Mouse (Mus musculus) urinary bladder, adult 18-20 months (tissue): ENCODE data around the gene Pmf1.

Experiments
- DNase-seq, 2 experiments: peaks; one replicate each; pipeline ENCODE4 v3.0.0; 2022; ENCODE audit warnings: low spot score in 2 of 2, mixed read lengths in 2 of 2

Pmf1 gene

GRCm38 (mm10) chr3:88409741-88410644 is at the start of gene Pmf1:
TSS of gene Pmf1 (minus strand) at chr3:88410331.
- peak; percentile 84 to 87 for DNase-seq

GRCm38 (mm10) chr3:88458778-88459219 is 48.7 kb upstream of the Pmf1 start:
- no peak for DNase-seq

- no peak for DNase-seq
These were observed 46.8 kb upstream of the Pmf1 start for GRCm38 (mm10) chr3:88456746-88457532.

- DNase-seq: no peak
These were observed 46.2 kb upstream of the Pmf1 start for GRCm38 (mm10) chr3:88456313-88456712.

- peak; percentile 68 to 85 for DNase-seq
These were observed 45.6 kb upstream of the Pmf1 start for GRCm38 (mm10) chr3:88455588-88456264.

GRCm38 (mm10) chr3:88454762-88455587 is 44.8 kb upstream of the Pmf1 start:
- DNase-seq: no peak

- no peak for DNase-seq
These were observed 43.9 kb upstream of the Pmf1 start for GRCm38 (mm10) chr3:88453986-88454385.

- no peak for DNase-seq
These were observed 43.2 kb upstream of the Pmf1 start for GRCm38 (mm10) chr3:88453369-88453768.

GRCm38 (mm10) chr3:88452716-88453115 is 42.6 kb upstream of the Pmf1 start:
- no peak for DNase-seq

GRCm38 (mm10) chr3:88452246-88452645 is 42.1 kb upstream of the Pmf1 start:
- DNase-seq: no peak

- DNase-seq: no peak
These were observed 40.4 kb upstream of the Pmf1 start for GRCm38 (mm10) chr3:88450379-88451131.

- DNase-seq: no peak
These were observed 39.4 kb upstream of the Pmf1 start for GRCm38 (mm10) chr3:88449395-88450023.

- DNase-seq: no peak
These were observed 38.3 kb upstream of the Pmf1 start for GRCm38 (mm10) chr3:88448443-88448842.

GRCm38 (mm10) chr3:88447676-88448183 is 37.6 kb upstream of the Pmf1 start:
- DNase-seq: no peak

- DNase-seq: no peak
These were observed 36.5 kb upstream of the Pmf1 start for GRCm38 (mm10) chr3:88446471-88447123.

GRCm38 (mm10) chr3:88442888-88443287 is 32.8 kb upstream of the Pmf1 start:
- peak in 1 of 2 experiments; percentile 63 for DNase-seq

GRCm38 (mm10) chr3:88442488-88442887 is 32.4 kb upstream of the Pmf1 start:
- DNase-seq: no peak

- DNase-seq: no peak
These were observed 30.6 kb upstream of the Pmf1 start for GRCm38 (mm10) chr3:88440500-88441381.
